Mouse (Mus musculus) embryonic fibroblast, embryonic 13.5 days (primary cell): Measurements from ENCODE around the gene Erbb2. TPM values are rescaled to one million over a fixed set of nuclear protein-coding genes. Genes with fewer than 3 reads are reported as not detected.

Source experiments
- H3K27ac ChIP-seq: 2 replicates; pipeline ENCODE4 v1.5.1; 2012; ENCODE audit warnings: low read length, control low read depth, inconsistent platforms; ENCODE audit not compliant: insufficient read depth
- H3K4me1 ChIP-seq: 2 replicates; pipeline ENCODE4 v1.6.1; 2011; ENCODE audit warnings: low read length; ENCODE audit not compliant: control insufficient read depth, insufficient read depth
- H3K4me3 ChIP-seq: 2 replicates; pipeline ENCODE4 v1.5.1; 2011; ENCODE audit warnings: mild to moderate bottlenecking, control low read depth, low read length; ENCODE audit not compliant: insufficient read depth
- CTCF ChIP-seq: IDR thresholded peaks from 2 replicates; pipeline ENCODE4 v1.5.1; 2011; ENCODE audit warnings: mild to moderate bottlenecking, control low read depth, low read length, moderate library complexity, borderline replicate concordance; ENCODE audit not compliant: insufficient read depth
- POLR2A ChIP-seq: IDR thresholded peaks from 2 replicates; pipeline ENCODE4 v1.6.1; 2011; ENCODE audit warnings: low read depth, mild to moderate bottlenecking, control low read depth, low read length, moderate library complexity
- polyA plus RNA-seq: library from polyadenylated mRNA; stranded (reverse); fragments of >200 nt; gene quantifications from 2 replicates; pipeline ENCODE4 v1.2.4, GENCODE M21; 2011; ENCODE audit warnings: low read depth; ENCODE audit not compliant: missing spikeins, insufficient read length

The Erbb2 gene
- polyA plus RNA-seq, 1 experiment = 17.8 TPM

DNA sequence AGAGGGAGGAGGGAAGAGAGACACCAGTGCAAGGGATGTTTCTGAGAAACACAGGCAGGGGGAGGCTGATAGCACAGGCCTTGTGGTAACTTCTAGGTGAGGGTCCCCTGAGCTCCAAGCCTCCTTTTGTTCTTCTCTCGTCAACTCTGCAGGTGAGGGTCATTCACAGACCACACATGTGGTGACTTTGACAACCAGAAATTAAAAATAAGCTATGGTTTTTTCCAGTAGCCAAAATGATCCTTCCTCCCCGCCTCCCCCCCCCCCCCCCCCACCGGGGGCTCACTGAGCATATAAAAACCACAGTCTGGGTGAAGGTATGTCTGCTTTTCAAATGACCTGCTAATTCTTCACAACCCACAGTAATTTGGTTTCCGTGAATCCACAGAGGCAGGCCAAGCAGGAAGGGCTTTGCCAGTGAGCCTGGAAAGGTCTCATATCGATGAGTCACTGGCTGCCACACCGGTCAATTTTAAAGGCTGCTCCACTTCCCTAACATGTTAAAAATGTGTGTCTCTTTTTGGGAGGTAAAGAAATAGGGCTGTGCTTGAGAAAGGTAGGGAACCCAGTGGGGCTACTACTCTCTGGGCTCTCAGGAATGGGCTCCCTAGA, 48.9 kb downstream of the Erbb2 start:
- TF ChIP-seq CTCF (no peak), POLR2A (no peak)
- no peak overlapping the region for H3K27ac ChIP-seq

DNA sequence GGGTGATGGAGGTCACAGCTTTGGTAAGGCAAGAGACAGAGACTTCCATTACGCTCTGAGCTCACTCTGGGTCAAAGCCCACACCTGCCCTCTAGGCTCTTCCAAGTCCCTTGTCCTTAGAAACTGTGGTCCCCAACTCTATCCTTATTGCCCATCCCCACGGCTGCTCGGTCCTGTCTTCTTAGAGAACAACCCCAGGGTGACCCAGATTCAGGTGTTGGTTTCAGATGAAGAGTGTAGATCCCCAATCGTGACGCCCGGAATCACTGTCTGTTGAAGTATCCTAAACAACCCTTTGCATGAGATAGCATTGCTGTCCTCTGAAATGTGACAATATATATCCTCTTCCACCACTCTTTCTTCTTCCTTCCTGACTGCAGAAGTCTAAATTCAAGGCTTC, 50.0 kb downstream of the Erbb2 start:
- TF ChIP-seq CTCF = no peak
- TF ChIP-seq POLR2A = no peak
- no peak overlapping the region for H3K27ac ChIP-seq
- no peak overlapping the region for H3K4me3 ChIP-seq
- peaks cover 7% of the 10 kb centered on the region for H3K4me1 ChIP-seq

More for the DNA sequence above, 48.9 kb downstream of the Erbb2 start:
- Histone ChIP-seq H3K4me3 (no peak overlapping the region), H3K4me1 (peaks cover 7% of the 10 kb centered on the region)

DNA sequence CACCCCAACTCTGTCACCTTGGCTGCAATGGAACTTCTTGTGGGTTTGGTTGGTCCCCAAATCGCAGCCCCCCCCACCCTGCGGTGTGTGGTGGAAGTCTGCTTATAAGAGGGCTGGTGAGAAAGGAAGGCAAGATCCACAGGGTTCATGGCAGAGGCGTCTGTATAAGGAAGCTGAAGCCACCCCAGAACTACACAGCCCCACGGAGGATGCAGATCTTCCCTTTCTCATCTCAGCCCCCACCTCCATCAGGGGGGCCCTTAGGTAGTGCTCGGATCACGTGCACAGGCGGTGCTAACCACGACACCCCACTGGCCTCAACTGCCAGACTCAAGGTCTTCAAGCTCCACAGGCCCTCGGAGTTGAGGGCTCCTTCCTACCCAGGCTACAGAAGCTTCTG, 51.6 kb downstream of the Erbb2 start:
- Histone ChIP-seq H3K27ac (no peak overlapping the region), H3K4me1 (peaks cover 7% of the 10 kb centered on the region), H3K4me3 (no peak overlapping the region)
- TF ChIP-seq CTCF = no peak
- no peak for TF ChIP-seq POLR2A

DNA sequence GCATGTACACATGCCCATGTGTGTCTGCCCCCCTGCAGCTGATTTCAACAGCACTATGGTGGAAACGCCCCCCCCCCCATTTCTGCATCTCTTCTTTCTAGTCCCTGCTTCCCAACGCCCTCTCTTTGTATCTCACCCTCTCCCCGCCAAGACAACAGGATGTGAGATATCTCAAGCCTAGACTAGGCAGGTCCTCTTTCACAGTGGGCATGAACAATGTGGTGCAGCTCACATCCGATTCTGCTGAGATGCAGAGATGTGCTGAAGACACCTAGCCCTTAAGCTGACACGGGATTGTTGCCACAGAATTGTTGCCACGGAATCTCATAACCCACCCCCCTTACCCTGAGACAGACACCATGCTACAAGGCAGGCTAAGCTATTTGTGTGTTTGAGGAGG, 52.2 kb downstream of the Erbb2 start:
- TF ChIP-seq CTCF = no peak
- TF ChIP-seq POLR2A = no peak
- H3K27ac ChIP-seq = no peak overlapping the region

DNA sequence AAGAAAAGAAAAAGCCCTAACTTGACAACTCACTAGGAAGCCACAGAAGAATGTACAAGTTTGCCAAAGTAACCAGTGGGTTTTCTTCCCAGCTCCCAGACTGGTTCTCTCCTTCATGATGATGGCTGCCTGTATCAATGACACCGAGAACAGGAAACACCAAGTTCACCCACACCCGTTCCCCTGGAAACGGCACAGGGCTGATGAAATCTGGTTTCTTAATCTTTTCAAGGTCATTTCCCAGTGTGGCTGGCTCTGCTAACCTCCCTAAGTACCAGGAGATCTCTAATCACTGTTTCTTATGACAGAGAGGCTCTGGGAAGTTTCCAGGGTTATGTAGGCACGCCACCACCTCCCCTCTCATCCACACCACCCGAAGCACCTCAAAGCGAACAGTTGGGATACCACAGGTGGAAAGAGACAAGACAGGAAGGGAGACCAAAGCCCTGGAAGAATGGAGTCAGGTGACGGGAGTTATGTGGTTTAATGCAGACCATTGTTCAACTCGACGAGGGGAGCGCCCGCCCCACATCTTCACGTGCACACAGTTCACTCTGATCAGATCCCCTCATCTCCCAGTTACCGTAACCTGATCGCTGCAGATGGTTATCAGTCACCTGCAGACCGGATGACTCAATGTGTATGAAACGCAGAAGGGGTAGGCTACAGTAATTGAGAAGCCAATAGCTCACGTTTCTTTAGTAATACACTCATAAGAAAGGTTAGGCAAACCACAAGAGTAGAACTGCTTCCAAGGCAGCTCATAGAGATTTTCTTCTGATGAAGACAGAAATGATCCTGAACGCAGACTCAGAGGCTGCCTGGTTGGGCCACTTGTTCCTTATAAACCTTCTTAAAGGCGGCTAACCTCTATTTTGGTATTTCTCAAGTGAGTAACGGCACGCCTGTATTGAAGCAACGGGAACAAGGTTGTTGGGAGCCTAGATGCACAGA, 57.8 kb downstream of the Erbb2 start:
- Histone ChIP-seq H3K4me1 (peaks cover 4% of the 10 kb centered on the region; the same call in 1 of the 2 replicates), H3K4me3 (no peak overlapping the region), H3K27ac (peak overlapping the region; percentile 43; the same call in 1 of the 2 replicates)
- TF ChIP-seq POLR2A (no peak), CTCF (no peak)

More for the DNA sequence above, 52.2 kb downstream of the Erbb2 start:
- Histone ChIP-seq H3K4me3 (no peak overlapping the region), H3K4me1 (peaks cover 7% of the 10 kb centered on the region)

DNA sequence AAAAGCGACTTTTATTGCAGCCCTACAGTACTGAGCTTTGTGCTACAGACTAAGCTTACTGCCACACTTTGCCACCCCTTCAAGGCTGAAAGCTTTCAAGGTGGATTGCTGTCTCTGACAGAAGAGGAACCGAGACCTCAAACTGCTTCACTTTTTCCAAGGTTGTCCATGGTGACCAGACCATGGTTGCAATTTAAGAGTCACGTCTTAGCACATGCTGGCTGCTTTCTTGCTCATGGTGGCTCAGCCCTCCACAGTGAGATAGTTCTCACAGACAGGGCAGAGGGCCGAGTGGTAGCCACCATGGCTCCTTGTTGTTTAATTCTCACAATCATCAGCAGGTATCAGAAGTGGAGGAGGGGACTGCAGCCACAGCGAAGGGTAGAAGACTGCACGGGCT, 58.5 kb downstream of the Erbb2 start:
- TF ChIP-seq POLR2A (no peak), CTCF (no peak)
- no peak overlapping the region for H3K4me3 ChIP-seq
- H3K27ac ChIP-seq = no peak overlapping the region
- H3K4me1 ChIP-seq = peaks cover 4% of the 10 kb centered on the region; the same call in 1 of the 2 replicates

DNA sequence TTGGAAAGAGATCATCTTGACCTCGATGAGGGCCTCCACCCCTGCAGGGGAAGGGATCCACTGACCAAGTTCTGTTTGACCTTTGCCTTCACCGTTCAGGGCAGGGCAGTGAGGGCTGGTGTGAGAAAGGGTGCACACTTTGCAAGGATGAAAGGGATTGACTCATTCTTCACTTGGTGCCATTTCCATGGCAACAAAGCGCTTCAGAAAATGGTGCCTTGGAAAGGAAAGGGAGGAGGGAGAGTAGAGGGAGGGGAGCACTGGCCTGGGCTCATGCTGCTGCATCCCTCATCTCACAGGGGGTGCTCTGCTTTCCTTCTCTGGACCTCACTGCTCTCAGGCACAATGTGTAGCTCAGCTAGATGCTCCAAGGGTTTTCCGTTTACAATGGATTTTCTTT, 60.4 kb downstream of the Erbb2 start:
- no peak for TF ChIP-seq CTCF
- no peak for TF ChIP-seq POLR2A

DNA sequence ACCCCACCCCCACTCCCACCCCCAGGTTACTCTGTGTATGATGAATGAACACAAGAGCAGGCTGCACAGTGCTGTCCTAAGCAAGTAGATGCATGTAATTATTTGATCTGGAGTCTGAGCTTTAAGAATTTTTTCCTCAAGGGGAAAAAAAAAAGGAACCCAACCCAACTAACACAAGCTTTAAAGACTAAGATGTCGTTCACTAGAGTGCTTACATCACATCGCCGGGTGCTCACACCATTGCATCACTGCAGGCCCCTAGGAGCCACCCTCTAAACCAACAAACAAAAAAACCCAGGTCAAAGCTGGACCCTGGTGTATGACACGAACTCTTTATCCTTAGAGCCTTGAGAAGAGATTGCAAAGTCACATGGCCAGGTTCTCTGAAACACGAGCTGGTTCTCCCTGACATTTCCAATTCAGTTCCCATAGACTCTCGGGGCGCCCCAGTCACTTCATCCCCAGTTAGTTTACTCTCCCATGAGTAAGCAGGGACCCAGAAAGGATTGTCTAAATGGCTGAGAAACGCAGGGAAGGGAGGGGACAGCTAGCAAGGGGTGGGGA, 61.7 kb downstream of the Erbb2 start:
- Histone ChIP-seq H3K27ac (no peak overlapping the region), H3K4me3 (no peak overlapping the region), H3K4me1 (peaks cover 4% of the 10 kb centered on the region; the same call in 1 of the 2 replicates)
- TF ChIP-seq CTCF = no peak
- TF ChIP-seq POLR2A = no peak

More for the DNA sequence above, 60.4 kb downstream of the Erbb2 start:
- H3K4me3 ChIP-seq = no peak overlapping the region
- H3K4me1 ChIP-seq = peaks cover 4% of the 10 kb centered on the region; the same call in 1 of the 2 replicates
- H3K27ac ChIP-seq = no peak overlapping the region

DNA sequence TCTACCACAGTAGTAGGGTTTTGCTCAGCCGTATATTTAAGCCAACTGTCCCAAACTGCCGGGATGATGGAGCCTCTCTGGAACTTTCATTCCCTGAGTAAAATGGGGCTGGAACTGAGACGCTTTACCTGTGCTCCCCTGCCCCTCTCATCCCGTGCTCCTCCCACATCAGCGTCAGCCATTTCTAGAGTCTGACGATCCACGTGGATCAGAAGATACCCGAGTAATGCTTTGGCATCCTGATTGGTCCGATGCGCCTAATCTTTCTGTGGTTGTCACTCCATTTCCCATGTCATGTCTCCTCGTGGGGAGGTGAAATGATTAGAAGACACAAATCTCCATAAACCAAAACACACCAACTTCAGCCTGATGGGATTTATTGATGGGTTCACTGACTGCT, 62.7 kb downstream of the Erbb2 start:
- Histone ChIP-seq H3K4me3 (no peak overlapping the region), H3K27ac (no peak overlapping the region), H3K4me1 (peaks cover 3% of the 10 kb centered on the region; the same call in 1 of the 2 replicates)
- TF ChIP-seq POLR2A (no peak), CTCF (no peak)
